Mouse (Mus musculus): ENCODE measurements around the gene Tmtc1.

Gene Tmtc1

DNA sequence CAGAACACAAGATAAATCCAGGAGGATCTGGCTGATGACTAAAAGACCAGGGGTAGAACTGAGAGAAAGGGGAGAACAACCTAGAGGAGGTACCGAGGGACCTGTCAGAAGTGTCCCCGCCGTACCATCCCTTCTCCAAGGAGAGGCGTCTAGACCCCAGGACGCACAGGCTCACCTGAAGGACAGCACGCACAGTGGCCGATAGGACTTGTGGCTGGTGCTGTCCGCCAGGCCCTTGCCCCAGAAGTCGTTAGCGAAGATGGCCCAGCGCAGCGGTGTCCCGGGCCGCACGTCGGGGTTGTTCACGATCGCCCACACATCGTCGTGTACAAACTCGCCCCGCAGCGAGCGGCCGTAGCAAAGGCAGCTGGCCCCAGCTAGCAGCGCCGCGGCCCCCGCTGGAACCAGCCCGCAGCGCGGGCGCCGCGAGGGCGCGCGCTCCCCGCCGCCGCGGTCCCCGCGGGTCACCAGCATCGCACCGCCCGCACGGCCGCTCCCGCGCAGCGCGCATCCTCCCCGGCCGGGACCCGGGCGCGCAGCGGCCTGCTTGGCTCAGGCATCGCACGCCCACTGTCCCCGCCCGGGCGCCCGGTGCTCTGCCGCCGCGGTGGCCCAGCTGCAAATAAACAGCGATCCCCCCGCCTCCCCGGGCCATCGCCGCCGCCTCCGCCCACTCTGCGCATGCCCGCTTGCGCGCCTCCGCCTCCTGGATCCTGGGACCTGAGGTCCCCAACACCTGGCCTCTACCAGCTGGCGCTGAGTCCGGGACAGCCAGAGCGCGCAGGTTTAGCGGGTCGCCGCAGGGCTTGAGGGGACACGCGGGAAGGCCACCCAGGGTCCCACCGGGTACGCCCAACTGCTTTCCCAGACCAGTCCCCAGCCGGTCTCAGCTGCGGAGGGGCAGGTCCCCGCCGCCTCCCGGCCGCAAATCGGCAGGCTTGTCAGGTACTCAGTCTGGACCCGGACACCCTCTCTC is at the start of gene Tmtc1:
Gene Tmtc1 (minus strand): TSS at position 664 of the 976 bp plus-strand sequence.
- no peak for DNase-seq (ENCODE audit: low read depth in 1 of 2, low spot score in 2 of 2)

DNA sequence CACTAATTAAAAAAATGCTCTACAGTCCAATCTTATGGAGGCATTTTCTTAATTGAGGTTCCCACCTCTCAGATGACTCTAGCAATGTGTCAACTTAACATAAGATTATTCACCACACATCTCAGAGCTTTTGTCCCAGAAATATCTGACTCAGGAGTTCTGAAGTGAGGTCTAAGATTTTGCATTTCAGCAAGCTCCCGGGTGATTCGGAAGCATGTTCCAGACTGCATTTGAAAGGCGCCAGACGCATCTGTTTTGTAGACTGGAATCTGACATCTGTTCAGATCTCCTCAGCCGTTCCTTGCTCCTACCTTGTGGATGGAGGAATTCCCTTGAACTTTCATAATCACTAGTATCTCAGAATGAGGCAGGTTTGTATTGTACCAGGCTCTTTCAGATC is 47.7 kb upstream of the Tmtc1 start:
- no peak for DNase-seq (ENCODE audit: low read depth in 1 of 2, low spot score in 2 of 2)

- DNase-seq (ENCODE audit: low read depth in 1 of 2, low spot score in 2 of 2), result no peak
Observed at GRCm38 (mm10) chr6:148486756-148487155, 42.6 kb upstream of the Tmtc1 start.

- no peak for DNase-seq (ENCODE audit: low read depth in 1 of 2, low spot score in 2 of 2)
Observed at GRCm38 (mm10) chr6:148481894-148482293, 37.7 kb upstream of the Tmtc1 start.

GRCm38 (mm10) chr6:148479671-148480237 is 35.6 kb upstream of the Tmtc1 start:
- no peak for DNase-seq (ENCODE audit: low read depth in 1 of 2, low spot score in 2 of 2)

DNA sequence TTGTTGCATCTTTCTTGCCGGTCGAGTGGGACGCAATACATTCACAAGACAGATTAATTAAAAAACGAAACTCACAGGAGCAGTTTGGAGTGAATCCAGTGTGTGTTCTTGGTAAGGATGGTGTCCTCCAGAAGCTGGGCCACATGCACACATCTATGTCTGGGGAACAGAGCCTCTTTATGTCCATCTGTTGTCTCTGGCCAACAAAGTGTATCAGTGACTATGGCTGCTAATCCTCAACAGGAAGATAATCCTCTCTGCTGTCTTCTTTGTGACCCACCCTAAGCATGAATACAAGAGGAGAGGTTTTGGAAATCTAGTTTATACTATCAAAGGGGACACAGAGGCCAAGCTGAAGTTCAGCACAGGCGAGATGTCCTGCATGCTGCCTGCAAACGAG is 34.2 kb upstream of the Tmtc1 start:
- DNase-seq (ENCODE audit: low read depth in 1 of 2, low spot score in 2 of 2), result no peak

- no peak for DNase-seq (ENCODE audit: low read depth in 1 of 2, low spot score in 2 of 2)
Observed at GRCm38 (mm10) chr6:148472289-148472688, 28.1 kb upstream of the Tmtc1 start.

DNA sequence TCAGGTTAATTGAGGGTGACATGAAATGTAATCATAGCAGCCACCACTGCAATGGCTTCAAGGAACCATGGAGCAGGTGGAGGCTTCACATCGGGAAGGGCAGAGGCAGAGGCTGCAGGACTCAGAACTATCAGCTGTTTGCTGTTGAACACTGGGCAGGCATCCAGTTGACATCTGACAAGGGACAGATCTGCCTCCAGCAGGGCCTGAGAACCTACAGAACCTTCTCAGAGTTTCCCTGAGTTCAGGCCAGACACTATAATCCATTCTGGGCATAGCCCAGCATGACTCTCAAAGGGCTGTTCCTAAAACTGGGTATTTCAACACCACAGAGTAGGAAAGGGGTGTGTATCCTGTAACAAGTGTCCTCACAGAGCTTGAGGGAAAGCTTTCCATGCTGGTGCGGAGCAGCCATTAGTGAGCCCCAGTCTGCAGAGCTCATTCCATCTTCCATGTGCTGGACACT is 23.8 kb upstream of the Tmtc1 start:
- no peak for DNase-seq (ENCODE audit: low read depth in 1 of 2, low spot score in 2 of 2)

DNA sequence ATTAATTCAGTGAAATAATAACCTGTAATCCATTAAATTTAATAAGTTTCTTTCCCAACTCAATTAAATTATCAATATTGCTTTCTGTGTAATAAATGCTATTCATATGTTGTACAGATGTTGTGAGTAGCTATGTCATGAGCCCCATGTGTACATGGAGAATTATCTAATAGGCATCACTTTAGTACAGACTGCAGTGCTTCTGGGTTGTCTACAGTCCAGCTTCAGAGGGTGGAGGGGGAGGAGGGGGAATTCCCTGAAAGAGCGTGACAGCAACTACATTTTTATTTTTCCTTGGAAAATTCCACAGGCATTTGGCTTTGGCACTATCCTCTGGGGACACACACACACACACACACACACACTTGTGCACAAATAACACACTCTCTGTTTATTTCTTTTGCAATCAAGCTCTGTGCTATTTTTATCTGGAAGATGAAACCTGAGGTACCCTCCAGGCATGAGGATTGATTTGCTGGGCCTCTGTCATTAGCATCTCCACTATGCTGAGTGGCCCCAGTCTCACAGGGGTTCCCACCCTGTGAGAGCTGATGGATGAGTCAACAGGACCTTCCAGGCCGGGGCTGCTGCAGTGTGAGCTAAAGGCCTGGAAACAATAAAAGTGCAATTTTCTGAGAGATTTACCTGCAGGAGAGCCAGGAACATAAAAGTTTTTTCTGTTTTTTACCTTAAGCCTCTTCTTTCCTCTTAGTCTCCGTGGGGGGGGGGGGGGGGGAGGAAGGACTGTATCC is 23.2 kb upstream of the Tmtc1 start:
- no peak for DNase-seq (ENCODE audit: low read depth in 1 of 2, low spot score in 2 of 2)

DNA sequence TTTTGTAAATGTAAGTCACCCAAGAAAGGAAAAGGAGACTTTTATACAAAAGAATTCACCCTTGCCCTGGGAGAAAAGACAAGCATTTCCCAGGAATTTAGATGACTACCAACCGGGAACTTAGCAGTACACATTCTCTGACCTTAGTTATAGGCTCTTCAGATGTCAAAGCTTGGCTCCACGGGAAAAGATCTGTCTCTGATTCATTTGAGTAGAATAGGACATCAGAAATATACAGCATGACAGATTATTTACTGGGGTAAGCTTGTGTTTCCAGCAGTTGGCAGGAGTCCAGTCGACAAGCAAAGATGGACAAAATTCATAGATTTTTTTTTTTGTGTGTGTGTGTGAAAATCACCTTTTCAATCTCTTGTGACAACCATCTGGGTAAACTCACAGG is 15.4 kb upstream of the Tmtc1 start:
- DNase-seq (ENCODE audit: low read depth in 1 of 2, low spot score in 2 of 2), result no peak

GRCm38 (mm10) chr6:148455470-148455869 is 11.3 kb upstream of the Tmtc1 start:
- no peak for DNase-seq (ENCODE audit: low read depth in 1 of 2, low spot score in 2 of 2)

GRCm38 (mm10) chr6:148454740-148455139 is 10.6 kb upstream of the Tmtc1 start:
- DNase-seq (ENCODE audit: low read depth in 1 of 2, low spot score in 2 of 2), result no peak

DNA sequence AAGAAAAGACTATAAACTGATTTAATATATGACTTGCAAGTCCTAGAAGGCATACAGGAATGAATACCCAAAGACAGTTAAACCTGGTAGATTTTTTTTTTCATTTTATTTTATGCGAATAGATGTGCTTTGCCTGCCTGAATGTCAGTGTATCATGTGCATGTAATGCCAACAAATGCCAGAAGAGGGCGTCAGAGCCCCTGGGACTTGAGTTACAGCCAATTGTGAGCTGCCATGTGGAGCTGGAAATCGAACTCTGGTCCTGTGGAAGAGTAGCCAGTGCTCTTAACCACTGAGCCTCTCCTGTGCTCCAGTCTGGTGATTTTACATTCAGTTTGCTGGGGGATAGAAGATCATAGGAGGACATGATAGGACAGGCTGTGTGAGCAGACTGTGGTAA is 4.0 kb upstream of the Tmtc1 start:
- DNase-seq (ENCODE audit: low read depth in 1 of 2, low spot score in 2 of 2), result no peak

GRCm38 (mm10) chr6:148446113-148446512 is 1.9 kb upstream of the Tmtc1 start:
- DNase-seq (ENCODE audit: low read depth in 1 of 2, low spot score in 2 of 2), result no peak

GRCm38 (mm10) chr6:148444796-148445195 is 607 bp upstream of the Tmtc1 start:
- no peak for DNase-seq (ENCODE audit: low read depth in 1 of 2, low spot score in 2 of 2)

DNA sequence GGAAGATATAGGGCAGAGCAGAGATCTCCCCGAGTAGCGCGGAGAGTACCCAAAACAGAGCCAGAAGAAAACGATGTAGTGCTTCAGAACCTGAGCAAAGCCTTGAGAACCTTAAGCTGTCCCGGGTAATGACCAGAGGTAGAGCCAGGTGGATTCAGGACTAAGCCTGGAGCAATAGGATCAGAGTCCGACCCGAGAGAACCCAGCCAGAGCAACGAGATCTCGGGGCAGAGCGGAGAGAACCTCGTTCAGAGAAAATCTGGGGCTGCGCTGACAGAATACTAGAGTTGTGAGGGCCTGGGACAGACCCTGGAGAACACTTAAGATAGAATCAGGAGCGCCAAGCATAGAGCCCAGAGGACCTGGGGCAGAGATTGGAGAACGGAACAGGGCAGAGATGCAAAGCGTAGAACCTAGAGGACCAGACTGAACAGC is 881 bp downstream of the Tmtc1 start:
- DNase-seq (ENCODE audit: low read depth in 1 of 2, low spot score in 2 of 2), result no peak

DNA sequence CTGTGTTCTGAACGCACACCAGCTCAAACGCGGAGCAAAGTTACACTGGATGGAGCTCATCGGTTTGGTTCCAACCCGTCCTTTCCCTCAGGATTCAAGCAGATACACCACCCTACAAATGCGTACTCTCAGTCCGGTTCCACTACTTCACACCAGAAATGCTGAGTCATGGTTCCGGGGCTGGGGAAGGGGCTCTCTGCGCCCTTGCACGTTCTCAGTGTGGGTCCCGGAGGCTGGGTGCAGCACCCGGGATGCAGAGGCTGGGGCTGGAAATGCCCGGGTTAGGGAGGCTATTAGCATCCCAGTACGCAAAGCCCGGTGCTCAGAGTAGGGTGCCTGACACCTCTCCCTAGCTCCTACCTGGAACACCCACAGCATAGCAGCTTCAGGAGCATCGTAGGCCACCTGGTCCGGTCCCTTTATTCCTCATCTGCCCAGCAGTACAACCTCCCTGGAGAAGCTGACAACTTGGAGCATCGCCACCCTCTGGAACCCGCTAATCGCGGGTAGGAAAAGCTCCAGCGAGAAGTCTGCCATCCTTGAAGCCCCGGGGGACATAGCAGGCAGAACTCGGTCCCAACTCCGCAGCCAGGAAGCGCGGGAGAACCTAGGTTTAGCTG is 1.4 kb downstream of the Tmtc1 start:
- DNase-seq (ENCODE audit: low read depth in 1 of 2, low spot score in 2 of 2), result no peak

- DNase-seq (ENCODE audit: low read depth in 1 of 2, low spot score in 2 of 2), result no peak
Observed at GRCm38 (mm10) chr6:148441871-148442270, 2.3 kb downstream of the Tmtc1 start.

GRCm38 (mm10) chr6:148439101-148439500 is 5.1 kb downstream of the Tmtc1 start:
- no peak for DNase-seq (ENCODE audit: low read depth in 1 of 2, low spot score in 2 of 2)

- no peak for DNase-seq (ENCODE audit: low read depth in 1 of 2, low spot score in 2 of 2)
Observed at GRCm38 (mm10) chr6:148437565-148437964, 6.6 kb downstream of the Tmtc1 start.

- DNase-seq (ENCODE audit: low read depth in 1 of 2, low spot score in 2 of 2), result no peak
Observed at GRCm38 (mm10) chr6:148436441-148437001, 7.7 kb downstream of the Tmtc1 start.

Measured in monocyte, adult 2 months (primary cell).